Mouse (Mus musculus): ENCODE results near the gene Iqca. TPM values are rescaled to one million over a fixed set of nuclear protein-coding genes. Genes with fewer than 3 reads are reported as not detected.

Iqca gene
- total and polyA plus RNA-seq, 2 experiments from 2014 or later, result not detected

GRCm38 (mm10) chr1:90132402-90132801 lies 20.8 kb downstream of the Iqca start:
- H3K9ac ChIP-seq (replicated peaks; ENCODE audit: low read depth, low read length), result no peak overlapping the region
- DNase-seq (ENCODE audit: low spot score) (no peak), ATAC-seq (ENCODE audit: insufficient read depth, low read depth) (no peak)
- H3K4me1 ChIP-seq (ENCODE audit: control insufficient read depth, insufficient read depth), result no peaks in the 10 kb centered on the region
- WGBS, result 86% methylated on average over 11 of the region's 11 CpGs
- no peaks in the 10 kb centered on the region for H3K27me3 ChIP-seq (ENCODE audit: control insufficient read depth, insufficient read depth, low read length)
- no peak overlapping the region for H3K27ac ChIP-seq (ENCODE audit: low read depth)
- no peaks in the 10 kb centered on the region for H3K9me3 ChIP-seq (replicated peaks; ENCODE audit: control insufficient read depth, low read length)
- no peak overlapping the region for H3K4me2 ChIP-seq (ENCODE audit: low read depth, low read length)
- H3K4me3 ChIP-seq (ENCODE audit: low read depth, low read length), result no peak overlapping the region
- H3K36me3 ChIP-seq (replicated peaks; ENCODE audit: control insufficient read depth, insufficient read depth, low read length), result no peaks in the 10 kb centered on the region
- no peak for TF ChIP-seq CTCF (IDR thresholded peaks at IDR 0.05; ENCODE audit: low read depth)
- TF ChIP-seq EP300 (IDR thresholded peaks at IDR 0.05; ENCODE audit: low read depth), result no peak

DNA sequence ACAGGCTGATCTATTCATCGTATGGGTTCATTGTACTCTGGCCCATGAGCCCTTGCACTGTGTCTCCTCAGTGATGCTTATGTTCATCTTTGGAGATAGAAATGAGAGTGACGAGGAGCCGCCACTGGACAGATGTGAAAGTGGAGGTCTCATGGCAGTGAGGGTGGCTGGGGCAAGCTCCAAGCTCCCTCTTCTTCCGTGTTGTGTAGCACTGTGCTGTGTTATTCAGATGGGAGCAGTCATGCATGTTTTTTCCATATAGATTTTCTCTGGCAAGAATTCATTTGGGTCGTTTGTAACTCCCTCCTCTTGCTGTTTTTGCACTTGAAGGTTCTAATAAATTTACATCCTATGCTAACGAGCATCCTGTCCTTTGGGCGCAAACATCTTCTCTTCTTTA lies 21.2 kb downstream of the Iqca start:
- Histone ChIP-seq H3K9ac (replicated peaks; ENCODE audit: low read depth, low read length) (no peak overlapping the region), H3K4me2 (ENCODE audit: low read depth, low read length) (no peak overlapping the region), H3K4me3 (ENCODE audit: low read depth, low read length) (no peak overlapping the region), H3K4me1 (ENCODE audit: control insufficient read depth, insufficient read depth) (no peaks in the 10 kb centered on the region), H3K27me3 (ENCODE audit: control insufficient read depth, insufficient read depth, low read length) (0 out of 2 replicates have a peak, but pooled peaks cover 2% of the 10 kb centered on the region), H3K9me3 (replicated peaks; ENCODE audit: control insufficient read depth, low read length) (no peaks in the 10 kb centered on the region), H3K27ac (ENCODE audit: low read depth) (no peak overlapping the region), H3K36me3 (replicated peaks; ENCODE audit: control insufficient read depth, insufficient read depth, low read length) (no peaks in the 10 kb centered on the region)
- no peak for TF ChIP-seq CTCF (IDR thresholded peaks at IDR 0.05; ENCODE audit: low read depth)
- no peak for TF ChIP-seq EP300 (IDR thresholded peaks at IDR 0.05; ENCODE audit: low read depth)
- ATAC-seq (ENCODE audit: insufficient read depth, low read depth), result no peak
- 74% methylated on average over 7 of the region's 7 CpGs for WGBS
- DNase-seq (ENCODE audit: low spot score), result no peak

GRCm38 (mm10) chr1:90124561-90124960 lies 28.6 kb downstream of the Iqca start:
- H3K9me3 ChIP-seq (replicated peaks; ENCODE audit: control insufficient read depth, low read length), result no peaks in the 10 kb centered on the region
- DNase-seq (ENCODE audit: low spot score) (no peak), ATAC-seq (ENCODE audit: insufficient read depth, low read depth) (no peak)
- H3K27ac ChIP-seq (ENCODE audit: low read depth), result no peak overlapping the region
- 0 out of 2 replicates have a peak, but pooled peaks cover 5% of the 10 kb centered on the region for H3K27me3 ChIP-seq (ENCODE audit: control insufficient read depth, insufficient read depth, low read length)
- H3K4me2 ChIP-seq (ENCODE audit: low read depth, low read length), result no peak overlapping the region
- H3K4me3 ChIP-seq (ENCODE audit: low read depth, low read length), result no peak overlapping the region
- H3K36me3 ChIP-seq (replicated peaks; ENCODE audit: control insufficient read depth, insufficient read depth, low read length), result no peaks in the 10 kb centered on the region
- TF ChIP-seq CTCF (IDR thresholded peaks at IDR 0.05; ENCODE audit: low read depth) (no peak), EP300 (IDR thresholded peaks at IDR 0.05; ENCODE audit: low read depth) (no peak)
- no peak overlapping the region for H3K9ac ChIP-seq (replicated peaks; ENCODE audit: low read depth, low read length)
- H3K4me1 ChIP-seq (ENCODE audit: control insufficient read depth, insufficient read depth), result no peaks in the 10 kb centered on the region
- WGBS, result 94% methylated on average over 12 of the region's 12 CpGs

- Histone ChIP-seq H3K9me3 (replicated peaks; ENCODE audit: control insufficient read depth, low read length) (no peaks in the 10 kb centered on the region), H3K4me1 (ENCODE audit: control insufficient read depth, insufficient read depth) (no peaks in the 10 kb centered on the region), H3K9ac (replicated peaks; ENCODE audit: low read depth, low read length) (no peak overlapping the region), H3K4me2 (ENCODE audit: low read depth, low read length) (no peak overlapping the region), H3K4me3 (ENCODE audit: low read depth, low read length) (no peak overlapping the region), H3K27me3 (ENCODE audit: control insufficient read depth, insufficient read depth, low read length) (no peaks in the 10 kb centered on the region), H3K36me3 (replicated peaks; ENCODE audit: control insufficient read depth, insufficient read depth, low read length) (no peaks in the 10 kb centered on the region), H3K27ac (ENCODE audit: low read depth) (no peak overlapping the region)
- TF ChIP-seq CTCF (IDR thresholded peaks at IDR 0.05; ENCODE audit: low read depth) (no peak), EP300 (IDR thresholded peaks at IDR 0.05; ENCODE audit: low read depth) (no peak)
- ATAC-seq (ENCODE audit: insufficient read depth, low read depth), result no peak
- WGBS, result 74% methylated on average over 6 of the region's 6 CpGs
- DNase-seq (ENCODE audit: low spot score), result no peak
These were observed 32.5 kb downstream of the Iqca start for GRCm38 (mm10) chr1:90120706-90121105.

GRCm38 (mm10) chr1:90119214-90119613 lies 34.0 kb downstream of the Iqca start:
- H3K9ac ChIP-seq (replicated peaks; ENCODE audit: low read depth, low read length), result no peak overlapping the region
- H3K4me2 ChIP-seq (ENCODE audit: low read depth, low read length), result no peak overlapping the region
- 85% methylated on average over 12 of the region's 12 CpGs for WGBS
- H3K4me3 ChIP-seq (ENCODE audit: low read depth, low read length), result no peak overlapping the region
- no peaks in the 10 kb centered on the region for H3K36me3 ChIP-seq (replicated peaks; ENCODE audit: control insufficient read depth, insufficient read depth, low read length)
- no peaks in the 10 kb centered on the region for H3K27me3 ChIP-seq (ENCODE audit: control insufficient read depth, insufficient read depth, low read length)
- H3K27ac ChIP-seq (ENCODE audit: low read depth), result no peak overlapping the region
- TF ChIP-seq EP300 (IDR thresholded peaks at IDR 0.05; ENCODE audit: low read depth) (no peak), CTCF (IDR thresholded peaks at IDR 0.05; ENCODE audit: low read depth) (no peak)
- no peaks in the 10 kb centered on the region for H3K9me3 ChIP-seq (replicated peaks; ENCODE audit: control insufficient read depth, low read length)
- DNase-seq (ENCODE audit: low spot score) (no peak), ATAC-seq (ENCODE audit: insufficient read depth, low read depth) (no peak)
- no peaks in the 10 kb centered on the region for H3K4me1 ChIP-seq (ENCODE audit: control insufficient read depth, insufficient read depth)

- DNase-seq (ENCODE audit: low spot score), result no peak
- Histone ChIP-seq H3K36me3 (replicated peaks; ENCODE audit: control insufficient read depth, insufficient read depth, low read length) (no peaks in the 10 kb centered on the region), H3K27me3 (ENCODE audit: control insufficient read depth, insufficient read depth, low read length) (no peaks in the 10 kb centered on the region), H3K4me2 (ENCODE audit: low read depth, low read length) (no peak overlapping the region), H3K27ac (ENCODE audit: low read depth) (no peak overlapping the region), H3K4me1 (ENCODE audit: control insufficient read depth, insufficient read depth) (no peaks in the 10 kb centered on the region), H3K9ac (replicated peaks; ENCODE audit: low read depth, low read length) (no peak overlapping the region), H3K4me3 (ENCODE audit: low read depth, low read length) (no peak overlapping the region), H3K9me3 (replicated peaks; ENCODE audit: control insufficient read depth, low read length) (no peaks in the 10 kb centered on the region)
- no peak for ATAC-seq (ENCODE audit: insufficient read depth, low read depth)
- WGBS, result 70% methylated on average over 7 of the region's 7 CpGs
- no peak for TF ChIP-seq CTCF (IDR thresholded peaks at IDR 0.05; ENCODE audit: low read depth)
- no peak for TF ChIP-seq EP300 (IDR thresholded peaks at IDR 0.05; ENCODE audit: low read depth)
These were observed 36.0 kb downstream of the Iqca start for GRCm38 (mm10) chr1:90117207-90117606.
